Mouse (Mus musculus) bone marrow, adult 2 months (tissue): Measurements from ENCODE around the gene Vmp1. TPM values are rescaled to one million over a fixed set of nuclear protein-coding genes. Genes with fewer than 3 reads are reported as not detected.

ENCODE experiments used
- H3K27ac ChIP-seq: fragments of 200-500 bp; 2 replicates; pipeline ENCODE4 v1.5.1; 2012; ENCODE audit warnings: low read depth, mild to moderate bottlenecking, control low read depth, inconsistent platforms, low read length; ENCODE audit not compliant: control insufficient read depth, poor library complexity, insufficient read depth
- H3K4me1 ChIP-seq: fragments of 200-500 bp; 2 replicates; pipeline ENCODE4 v1.6.1; 2011; ENCODE audit warnings: low read length; ENCODE audit not compliant: control insufficient read depth, insufficient read depth
- H3K4me3 ChIP-seq: fragments of 200-500 bp; replicated peaks from 2 replicates; pipeline ENCODE3; 2011; ENCODE audit warnings: mild to moderate bottlenecking, low read depth, low read length, control low read depth; ENCODE audit not compliant: control insufficient read depth
- CTCF ChIP-seq: fragments of 200-500 bp; IDR thresholded peaks from 2 replicates; pipeline ENCODE4 v1.5.1; 2011; ENCODE audit warnings: low read length, control low read depth; ENCODE audit not compliant: control insufficient read depth, insufficient read depth
- POLR2A ChIP-seq: fragments of 200-500 bp; IDR thresholded peaks from 2 replicates; pipeline ENCODE4 v1.6.1; 2011; ENCODE audit warnings: low read depth, mild to moderate bottlenecking, control low read depth, low read length, borderline replicate concordance; ENCODE audit not compliant: control insufficient read depth
- WGBS: fragments of 180-500 bp; shearing (Covaris S2); methylation state at CpG from one replicate; pipeline ENCODE4 v1.1.7; 2018; 5-methylcytosine and 5-hydroxymethylcytosine counted together
- polyA plus RNA-seq: library from polyadenylated mRNA; stranded (reverse); fragments of >200 nt; gene quantifications from 2 replicates; pipeline ENCODE4 v1.2.4, GENCODE M21; 2011; ENCODE audit warnings: low replicate concordance; ENCODE audit not compliant: missing spikeins, insufficient read depth, insufficient read length

Vmp1 gene
- polyA plus RNA-seq, 1 experiment: 88.4 TPM

DNA sequence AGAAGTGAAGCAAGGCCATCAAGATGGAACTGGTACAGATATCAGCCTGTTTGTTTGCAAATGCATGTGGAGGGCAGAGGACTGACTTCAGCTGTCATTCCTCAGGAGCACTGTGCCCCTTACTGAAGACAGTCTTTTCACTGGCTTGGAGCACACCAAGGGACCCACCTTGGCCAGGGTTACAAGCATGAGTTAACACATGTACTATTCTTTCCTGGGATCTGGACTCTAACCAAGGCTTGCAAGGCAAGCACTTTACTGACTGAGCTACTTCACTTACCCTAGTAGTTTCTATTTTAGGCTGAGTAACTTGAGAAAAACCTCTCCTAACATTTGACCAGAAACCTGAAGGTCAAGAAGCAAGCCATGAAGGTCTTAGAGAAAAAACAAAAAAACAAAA, 31.0 kb upstream of the Vmp1 start:
- Histone ChIP-seq H3K4me3 (no peak overlapping the region), H3K27ac (no peak overlapping the region), H3K4me1 (no peaks in the 10 kb centered on the region; the same call in 1 of the 2 replicates)
- TF ChIP-seq POLR2A: no peak
- no peak for TF ChIP-seq CTCF

GRCm38 (mm10) chr11:86701151-86701550, 17.5 kb upstream of the Vmp1 start:
- Histone ChIP-seq H3K27ac (no peak overlapping the region), H3K4me1 (no peaks in the 10 kb centered on the region), H3K4me3 (no peak overlapping the region)
- no peak for TF ChIP-seq CTCF
- TF ChIP-seq POLR2A: no peak
- 95% methylated on average over 4 of the region's 4 CpGs for whole genome bisulfite sequencing

DNA sequence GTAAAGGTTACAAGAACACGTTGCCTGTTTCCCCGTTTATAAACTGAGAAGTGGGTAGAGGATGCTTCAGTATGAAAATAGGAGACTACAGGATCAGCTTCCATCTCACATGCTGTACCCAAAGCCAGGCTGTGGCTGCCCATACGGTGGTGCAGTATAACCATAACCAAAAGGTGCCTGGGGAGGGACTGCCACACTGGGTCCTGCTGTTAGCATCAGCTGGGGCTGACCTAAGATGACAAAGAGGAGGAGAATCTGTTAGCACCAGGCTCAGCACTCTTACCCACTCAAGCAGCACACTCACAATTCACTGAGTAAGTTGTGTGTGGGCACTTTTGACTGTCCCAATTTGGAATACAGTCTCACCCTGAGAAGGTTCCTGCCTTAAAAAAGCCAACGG, 11.8 kb upstream of the Vmp1 start:
- 74% methylated on average over 4 of the region's 4 CpGs for WGBS
- Histone ChIP-seq H3K4me3 (no peak overlapping the region), H3K27ac (no peak overlapping the region), H3K4me1 (no peaks in the 10 kb centered on the region)
- no peak for TF ChIP-seq CTCF
- TF ChIP-seq POLR2A: no peak

- no peaks in the 10 kb centered on the region for H3K4me1 ChIP-seq
- no peak overlapping the region for H3K4me3 ChIP-seq
- TF ChIP-seq POLR2A (no peak), CTCF (no peak)
- no peak overlapping the region for H3K27ac ChIP-seq
- 80% methylated on average over 2 of the region's 2 CpGs for WGBS
Observed at GRCm38 (mm10) chr11:86692546-86692945, 8.9 kb upstream of the Vmp1 start.

- H3K4me3 ChIP-seq: no peak overlapping the region
- H3K4me1 ChIP-seq: no peaks in the 10 kb centered on the region
- no peak overlapping the region for H3K27ac ChIP-seq
- WGBS: 77% methylated on average over 2 of the region's 2 CpGs
- TF ChIP-seq POLR2A: no peak
- no peak for TF ChIP-seq CTCF
Observed at GRCm38 (mm10) chr11:86691956-86692355, 8.3 kb upstream of the Vmp1 start.

- 91% methylated on average over 3 of the region's 3 CpGs for WGBS
- no peak overlapping the region for H3K27ac ChIP-seq
- no peak for TF ChIP-seq POLR2A
- TF ChIP-seq CTCF: no peak
Observed at GRCm38 (mm10) chr11:86691482-86691881, 7.8 kb upstream of the Vmp1 start.

GRCm38 (mm10) chr11:86690383-86690782, 6.7 kb upstream of the Vmp1 start:
- 93% methylated on average over 3 of the region's 3 CpGs for WGBS
- no peak overlapping the region for H3K4me3 ChIP-seq
- TF ChIP-seq POLR2A: no peak
- no peak for TF ChIP-seq CTCF
- H3K27ac ChIP-seq: no peak overlapping the region
- H3K4me1 ChIP-seq: no peaks in the 10 kb centered on the region

More at GRCm38 (mm10) chr11:86691482-86691881, 7.8 kb upstream of the Vmp1 start:
- no peak overlapping the region for H3K4me3 ChIP-seq
- no peaks in the 10 kb centered on the region for H3K4me1 ChIP-seq

- Histone ChIP-seq H3K27ac (no peak overlapping the region), H3K4me3 (no peak overlapping the region), H3K4me1 (no peaks in the 10 kb centered on the region; the same call in 1 of the 2 replicates)
- 83% methylated on average over 1 of the region's 1 CpGs for WGBS
- TF ChIP-seq CTCF (no peak), POLR2A (no peak)
Observed at GRCm38 (mm10) chr11:86685366-86685765, 1.7 kb upstream of the Vmp1 start.

- Histone ChIP-seq H3K4me1 (no peaks in the 10 kb centered on the region; the same call in 1 of the 2 replicates), H3K4me3 (peak overlapping the region; percentile 75), H3K27ac (peak overlapping the region; percentile 94)
- WGBS: 5% methylated on average over 20 of the region's 20 CpGs
- TF ChIP-seq POLR2A (no peak), CTCF (no peak)
Observed at GRCm38 (mm10) chr11:86684126-86685012, 733 bp upstream of the Vmp1 start.
